ENCODE assay signal across 23 mouse cellular contexts in genomic region chr11:20187271-20187670, GRCm38 (mm10). TPM values are rescaled to one million over a fixed set of nuclear protein-coding genes. Genes with fewer than 3 reads are reported as not detected.
DNase-seq lines count a peak whose midpoint lies in the region; ATAC-seq lines count a peak whose summit lies in the region.
"Had no signal": no experiment of that assay in that cellular context is flagged by ENCODE, and none has a peak within 500 bp of the region (broad histone marks: within the 10 kb centered on the region; RNA-seq: fewer than 3 reads in every experiment).

No protein-coding gene starts in this region.

- WGBS in forebrain, embryonic 15.5 days: 85% methylated on average over 6 of the region's 6 CpGs
- 82% methylated on average over 6 of the region's 6 CpGs for WGBS in midbrain, embryonic 15.5 days

- H3K27me3 ChIP-seq in forebrain, embryonic 15.5 days: no peaks in the 10 kb centered on the region
- H3K27me3 ChIP-seq in midbrain, embryonic 15.5 days (replicated peaks): no peaks in the 10 kb centered on the region
- H3K27me3 ChIP-seq: embryonic facial prominence, embryonic 12.5 days; forebrain, embryonic 12.5 days; Patski had no signal

- H3K4me2 ChIP-seq in forebrain, embryonic 15.5 days (replicated peaks): no peak overlapping the region
- H3K4me2 ChIP-seq in midbrain, embryonic 15.5 days: no peak overlapping the region
- H3K4me2 ChIP-seq: embryonic facial prominence, embryonic 12.5 days; forebrain, embryonic 12.5 days had no signal

- peak; percentile 25 for DNase-seq in urinary bladder, postnatal 14 days (ENCODE audit: low spot score)
- DNase-seq in urinary bladder, postnatal 4 days (ENCODE audit: low spot score in 2 of 2): no peak
- DNase-seq in gonadal fat pad, adult 2 months (ENCODE audit: low read depth): peak; percentile 54
- DNase-seq: adrenal gland, adult 2 months; adrenal gland, postnatal 10 days; adrenal gland, postnatal 25 days; cerebellum, adult 11-12 months; cerebellum, adult 2 months; cerebellum, adult 9-10 months; cerebellum, postnatal 10 days; cerebellum, postnatal 25 days; forebrain, postnatal 0 days had no signal

- H3K9ac ChIP-seq in forebrain, embryonic 15.5 days (replicated peaks): no peak overlapping the region
- H3K9ac ChIP-seq in midbrain, embryonic 15.5 days: no peak overlapping the region
- H3K9ac ChIP-seq: embryonic facial prominence, embryonic 12.5 days; forebrain, embryonic 12.5 days; forebrain, postnatal 0 days had no signal

- no peak overlapping the region for H3K4me3 ChIP-seq in brown adipose tissue, adult 24 weeks (ENCODE audit: insufficient read depth, low read depth, low read length)
- H3K4me3 ChIP-seq in forebrain, embryonic 15.5 days: no peak overlapping the region
- no peak overlapping the region for H3K4me3 ChIP-seq in midbrain, embryonic 15.5 days
- H3K4me3 ChIP-seq: embryonic facial prominence, embryonic 10.5 days; embryonic facial prominence, embryonic 12.5 days; forebrain, embryonic 10.5 days; forebrain, embryonic 12.5 days had no signal

- ATAC-seq in forebrain, embryonic 15.5 days (replicated peaks): no peak
- no peak for ATAC-seq in midbrain, embryonic 15.5 days (replicated peaks)
- ATAC-seq: activated CD4-positive, CD25-positive, alpha-beta regulatory T cell, adult 4 months; forebrain, embryonic 14.5 days; forebrain, postnatal 0 days; Patski had no signal

- H3K36me3 ChIP-seq in forebrain, embryonic 15.5 days: no peaks in the 10 kb centered on the region
- H3K36me3 ChIP-seq in midbrain, embryonic 15.5 days (replicated peaks): no peaks in the 10 kb centered on the region
- H3K36me3 ChIP-seq: embryonic facial prominence, embryonic 10.5 days; embryonic facial prominence, embryonic 12.5 days; forebrain, embryonic 10.5 days; forebrain, embryonic 12.5 days; G1E had no signal

- H3K4me1 ChIP-seq in brown adipose tissue, adult 24 weeks (ENCODE audit: control insufficient read depth, insufficient read depth, insufficient read length, low read length): no peaks in the 10 kb centered on the region; the same call in 1 of the 2 replicates
- H3K4me1 ChIP-seq in forebrain, embryonic 15.5 days: no peaks in the 10 kb centered on the region
- H3K4me1 ChIP-seq in midbrain, embryonic 15.5 days: no peaks in the 10 kb centered on the region
- H3K4me1 ChIP-seq: embryonic facial prominence, embryonic 10.5 days; embryonic facial prominence, embryonic 12.5 days; forebrain, embryonic 10.5 days; forebrain, embryonic 12.5 days had no signal

- H3K27ac ChIP-seq in brown adipose tissue, adult 24 weeks (replicated peaks; ENCODE audit: low read depth, low read length): peak overlapping the region; percentile 28; the same call in 1 of the 2 replicates
- no peak overlapping the region for H3K27ac ChIP-seq in forebrain, embryonic 15.5 days (replicated peaks)
- H3K27ac ChIP-seq in midbrain, embryonic 15.5 days: no peak overlapping the region
- H3K27ac ChIP-seq: embryonic facial prominence, embryonic 10.5 days; embryonic facial prominence, embryonic 12.5 days; forebrain, embryonic 10.5 days; forebrain, embryonic 12.5 days had no signal

- H3K9me3 ChIP-seq in forebrain, embryonic 15.5 days: no peaks in the 10 kb centered on the region
- H3K9me3 ChIP-seq in midbrain, embryonic 15.5 days: no peaks in the 10 kb centered on the region
- H3K9me3 ChIP-seq: embryonic facial prominence, embryonic 10.5 days; embryonic facial prominence, embryonic 12.5 days; forebrain, embryonic 10.5 days; forebrain, embryonic 12.5 days had no signal

RNA-seq across cellular contexts. Expression of gene Rab1a, which starts 14.0 kb away (rescaled TPM):
- 180 and 204 TPM in 2 replicates for polyA plus RNA-seq in brown adipose tissue, adult 24 weeks (2012; ENCODE audit: insufficient read depth, insufficient read length, missing spikeins)
- 61.5 and 72.3 TPM in 2 replicates for polyA plus RNA-seq in gonadal fat pad, adult 2 months (2012; rRNA removed)
- polyA plus RNA-seq in forebrain, embryonic 15.5 days (2015; fragmentation: Nextera tagmentation; extraction: Ambion mirVana): 308 and 314 TPM in 2 replicates
- polyA plus RNA-seq in midbrain, embryonic 15.5 days (2015; fragmentation: Nextera tagmentation; extraction: Ambion mirVana): 272 and 286 TPM in 2 replicates

Comparison
In these comparisons a context has a peak if more than half of its experiments do, and no peak if none do; other contexts are left out.
1. DNase-seq: peak in urinary bladder, postnatal 14 days (single experiment) and gonadal fat pad, adult 2 months (single experiment); none in urinary bladder, postnatal 4 days (0 of 2).